Mouse (Mus musculus): Measurements from ENCODE around the gene Sh3bp2. TPM values are rescaled to one million over a fixed set of nuclear protein-coding genes. Genes with fewer than 3 reads are reported as not detected.
"Not testable (repeated sequence)": the region's sequence is repeated elsewhere in the genome, so short reads cannot be mapped to it uniquely, and the experiment has no call there.

Gene Sh3bp2
- polyA plus RNA-seq, 1 experiment, result 8.6 TPM

- no peak for DNase-seq
- WGBS, result 91% methylated on average over 4 of the region's 4 CpGs
- TF ChIP-seq POLR2A (IDR thresholded peaks at IDR 0.05; ENCODE audit: low read depth, low read length) (no peak), CTCF (conservative IDR thresholded peaks at IDR 0.05; ENCODE audit: insufficient read depth, insufficient read length, low read depth, low read length) (no peak)
- Histone ChIP-seq H3K36me3 (ENCODE audit: control insufficient read depth, insufficient read depth, low read length) (no peaks in the 10 kb centered on the region), H3K27me3 (replicated peaks; ENCODE audit: control insufficient read depth, insufficient read depth, low read length) (no peaks in the 10 kb centered on the region), H3K27ac (ENCODE audit: insufficient read depth, low read depth, low read length) (no peak overlapping the region), H3K4me3 (ENCODE audit: insufficient read depth, low read depth, low read length) (no peak overlapping the region), H3K4me1 (ENCODE audit: control insufficient read depth, insufficient read depth, low read length) (no peaks in the 10 kb centered on the region; the same call in 1 of the 2 replicates)
Observed at GRCm38 (mm10) chr5:34564291-34564690, 38.7 kb downstream of the Sh3bp2 start.

DNA sequence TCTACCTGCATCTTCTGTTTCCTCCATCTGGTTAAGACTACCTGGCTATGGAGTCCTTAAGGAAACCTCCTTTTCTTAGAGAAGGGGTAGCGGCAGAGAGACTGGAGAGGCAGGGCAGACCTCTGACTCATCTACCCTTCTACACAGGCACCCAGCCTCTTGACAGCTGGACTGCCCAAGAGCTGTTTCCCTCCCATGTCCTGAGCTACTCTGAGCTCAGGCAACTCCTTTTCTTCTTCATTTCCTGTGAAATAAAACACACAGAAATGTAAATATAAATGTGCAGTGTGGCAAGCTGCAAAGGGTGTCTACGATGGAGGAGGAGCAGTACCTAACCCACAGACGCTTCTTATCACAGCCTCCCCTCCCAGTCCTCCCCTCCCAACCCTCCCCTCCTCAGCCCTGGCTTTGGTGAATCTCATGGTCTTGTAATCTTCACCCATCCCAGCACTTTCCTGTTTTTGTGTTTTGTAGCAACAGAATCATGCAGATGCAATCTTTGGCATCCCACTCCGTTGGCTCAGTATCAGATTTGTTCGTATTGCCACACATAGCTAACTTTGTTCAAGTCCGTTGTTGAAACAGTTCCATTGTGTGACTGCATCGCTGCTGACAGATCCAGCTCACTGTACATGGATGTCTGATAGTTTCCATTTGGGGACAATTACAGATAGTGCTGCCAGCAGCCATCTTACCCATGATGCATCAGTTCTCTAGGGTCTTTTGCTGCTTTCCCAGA is 40.1 kb downstream of the Sh3bp2 start:
- H3K36me3 ChIP-seq (ENCODE audit: control insufficient read depth, insufficient read depth, low read length), result no peaks in the 10 kb centered on the region
- 60% methylated on average over 7 of the region's 7 CpGs for WGBS
- TF ChIP-seq CTCF (conservative IDR thresholded peaks at IDR 0.05; ENCODE audit: insufficient read depth, insufficient read length, low read depth, low read length) (no peak), POLR2A (IDR thresholded peaks at IDR 0.05; ENCODE audit: low read depth, low read length) (no peak)
- no peak for DNase-seq
- H3K27me3 ChIP-seq (replicated peaks; ENCODE audit: control insufficient read depth, insufficient read depth, low read length), result no peaks in the 10 kb centered on the region
- H3K4me3 ChIP-seq (ENCODE audit: insufficient read depth, low read depth, low read length), result no peak overlapping the region
- H3K27ac ChIP-seq (ENCODE audit: insufficient read depth, low read depth, low read length), result no peak overlapping the region
- H3K4me1 ChIP-seq (ENCODE audit: control insufficient read depth, insufficient read depth, low read length), result no peaks in the 10 kb centered on the region; the same call in 1 of the 2 replicates

DNA sequence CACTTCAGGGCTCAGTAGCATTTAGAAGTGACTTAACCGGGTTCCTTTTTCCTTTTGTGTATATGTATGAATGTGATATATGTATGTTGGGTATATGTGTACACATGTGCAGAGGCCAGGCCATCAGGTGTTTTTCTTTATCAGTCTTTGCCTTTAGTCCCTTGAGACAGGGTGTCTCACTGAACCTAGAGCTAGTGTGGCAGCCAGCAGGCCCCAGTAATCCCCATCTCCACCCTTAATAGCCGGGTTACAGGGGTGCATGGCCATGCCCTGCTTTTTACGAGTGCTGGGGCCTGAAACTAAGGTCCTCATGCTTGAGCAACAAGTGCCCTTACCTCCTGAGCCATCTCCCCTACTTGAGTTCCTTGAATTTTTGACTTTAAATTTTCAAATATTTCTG is 45.9 kb downstream of the Sh3bp2 start:
- TF ChIP-seq POLR2A (IDR thresholded peaks at IDR 0.05; ENCODE audit: low read depth, low read length) (no peak), CTCF (conservative IDR thresholded peaks at IDR 0.05; ENCODE audit: insufficient read depth, insufficient read length, low read depth, low read length) (no peak)
- Histone ChIP-seq H3K4me3 (ENCODE audit: insufficient read depth, low read depth, low read length) (no peak overlapping the region), H3K27ac (ENCODE audit: insufficient read depth, low read depth, low read length) (no peak overlapping the region), H3K27me3 (replicated peaks; ENCODE audit: control insufficient read depth, insufficient read depth, low read length) (no peaks in the 10 kb centered on the region), H3K4me1 (ENCODE audit: control insufficient read depth, insufficient read depth, low read length) (peaks cover 14% of the 10 kb centered on the region), H3K36me3 (ENCODE audit: control insufficient read depth, insufficient read depth, low read length) (no peaks in the 10 kb centered on the region)
- WGBS, result 94% methylated on average over 3 of the region's 3 CpGs
- no peak for DNase-seq

DNA sequence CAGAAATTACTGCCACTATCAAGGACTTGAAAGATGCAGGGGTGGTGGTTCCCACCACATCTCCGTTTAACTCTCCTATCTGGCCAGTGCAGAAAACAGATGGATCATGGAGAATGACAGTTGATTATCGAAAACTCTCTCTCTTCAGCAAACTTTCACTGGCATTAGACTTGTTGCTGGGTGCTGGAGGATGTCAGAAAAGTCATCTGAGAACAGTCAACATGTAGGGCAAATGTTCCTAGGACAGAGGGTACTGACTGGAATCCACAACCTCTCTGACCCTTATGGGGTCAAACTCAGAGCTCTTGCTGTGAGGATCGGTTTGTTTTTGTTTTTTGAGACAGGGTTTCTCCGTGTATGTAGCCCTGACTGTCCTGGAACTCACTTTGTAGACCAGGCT is 46.9 kb downstream of the Sh3bp2 start:
- Histone ChIP-seq H3K4me1 (ENCODE audit: control insufficient read depth, insufficient read depth, low read length) (peaks cover 18% of the 10 kb centered on the region), H3K27ac (ENCODE audit: insufficient read depth, low read depth, low read length) (peak overlapping the region; percentile 79), H3K4me3 (ENCODE audit: insufficient read depth, low read depth, low read length) (peak overlapping the region; percentile 73; the same call in 1 of the 2 replicates)
- not testable (repeated sequence) for H3K36me3 ChIP-seq (ENCODE audit: control insufficient read depth, insufficient read depth, low read length); DNase-seq; H3K27me3 ChIP-seq (replicated peaks; ENCODE audit: control insufficient read depth, insufficient read depth, low read length)
- WGBS, result 42% methylated on average over 4 of the region's 4 CpGs

DNA sequence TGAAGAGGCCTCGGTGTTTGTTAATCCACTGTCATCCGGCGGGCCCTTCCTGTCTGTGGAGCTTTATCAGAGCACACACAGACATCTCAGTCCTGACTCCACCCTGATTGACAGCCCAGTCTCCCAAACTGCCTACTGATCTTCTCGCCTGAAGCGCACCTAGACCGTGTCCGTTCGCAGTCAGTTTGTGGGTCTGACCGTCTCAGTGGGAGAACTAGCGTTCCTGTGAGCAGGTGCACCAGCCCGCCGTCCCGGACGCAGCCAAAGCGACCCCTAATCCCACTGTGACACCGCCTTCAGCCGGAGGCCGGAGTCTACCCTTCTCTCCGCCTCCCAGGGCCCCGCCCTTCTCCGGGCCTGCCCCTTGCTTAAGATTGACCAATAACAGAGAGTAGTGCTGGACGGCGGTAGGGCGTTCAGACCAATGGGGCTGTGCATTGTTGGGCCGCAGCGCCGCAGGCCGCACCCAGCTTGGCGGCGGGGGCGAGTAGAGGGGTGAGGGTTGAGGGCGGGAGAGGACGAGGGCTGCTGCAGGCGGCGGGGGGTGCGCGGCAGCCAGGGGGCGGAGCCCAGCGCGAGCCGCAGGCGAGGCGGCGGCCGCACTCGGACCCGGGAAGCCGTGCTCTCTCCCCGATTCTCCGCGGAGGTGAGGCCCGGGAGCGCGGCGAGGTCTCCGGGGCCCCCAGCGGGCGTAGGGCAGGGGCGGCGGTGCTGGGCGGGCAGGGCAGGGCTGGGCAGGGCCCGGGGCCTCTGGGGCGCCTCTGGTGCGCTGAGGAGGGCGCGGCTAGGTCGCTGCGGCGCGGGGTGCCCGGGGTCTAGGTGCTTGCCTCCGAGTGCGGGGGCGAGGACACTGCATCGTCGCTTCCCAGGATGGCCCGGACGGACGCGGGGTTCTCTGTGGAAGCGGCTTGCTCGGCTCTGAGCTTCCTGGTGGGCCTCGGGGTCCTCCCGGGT is 47.9 kb downstream of the Sh3bp2 start, which contains the start of gene Add1:
Gene Add1, plus strand, starts transcription at position 397 of the 954 bp plus-strand sequence.
- H3K36me3 ChIP-seq (ENCODE audit: control insufficient read depth, insufficient read depth, low read length), result no peaks in the 10 kb centered on the region
- H3K4me3 ChIP-seq (ENCODE audit: insufficient read depth, low read depth, low read length), result peak within 1 kb of the TSS; percentile 96
- peaks cover 24% of the 10 kb centered on the region for H3K4me1 ChIP-seq (ENCODE audit: control insufficient read depth, insufficient read depth, low read length)
- H3K27ac ChIP-seq (ENCODE audit: insufficient read depth, low read depth, low read length), result peak within 1 kb of the TSS; percentile 94
- H3K27me3 ChIP-seq (replicated peaks; ENCODE audit: control insufficient read depth, insufficient read depth, low read length), result no peaks in the 10 kb centered on the region
- under 1% methylated on average over 84 of the region's 84 CpGs for WGBS
- TF ChIP-seq CTCF (conservative IDR thresholded peaks at IDR 0.05; ENCODE audit: insufficient read depth, insufficient read length, low read depth, low read length), result no peak
- TF ChIP-seq POLR2A (IDR thresholded peaks at IDR 0.05; ENCODE audit: low read depth, low read length), result peak; percentile 96
- DNase-seq, result peak; percentile 98

DNA sequence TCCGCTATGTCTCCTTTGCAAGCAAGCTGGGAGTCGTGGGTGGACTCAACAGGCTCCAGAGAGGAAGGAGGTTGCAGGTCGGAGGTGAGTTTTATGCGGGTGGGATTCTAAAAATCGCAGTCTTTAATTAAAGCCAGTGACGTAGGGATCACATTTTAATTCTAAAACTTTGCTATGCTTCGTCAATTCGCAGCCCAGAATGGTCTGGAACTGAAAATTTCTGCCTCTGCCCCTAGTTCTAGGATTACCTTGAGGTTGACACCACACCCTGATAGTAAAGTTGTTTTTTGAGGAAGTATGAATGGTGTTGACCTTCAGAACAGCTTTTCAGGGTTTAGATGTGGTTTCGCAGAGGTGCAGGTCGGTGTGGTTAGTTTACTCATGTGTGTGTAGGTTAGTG is 49.1 kb downstream of the Sh3bp2 start:
- Histone ChIP-seq H3K27ac (ENCODE audit: insufficient read depth, low read depth, low read length) (peak overlapping the region; percentile 82), H3K36me3 (ENCODE audit: control insufficient read depth, insufficient read depth, low read length) (no peaks in the 10 kb centered on the region), H3K27me3 (replicated peaks; ENCODE audit: control insufficient read depth, insufficient read depth, low read length) (no peaks in the 10 kb centered on the region), H3K4me1 (ENCODE audit: control insufficient read depth, insufficient read depth, low read length) (peaks cover 28% of the 10 kb centered on the region), H3K4me3 (ENCODE audit: insufficient read depth, low read depth, low read length) (peak overlapping the region; percentile 96)
- TF ChIP-seq POLR2A (IDR thresholded peaks at IDR 0.05; ENCODE audit: low read depth, low read length), result no peak
- TF ChIP-seq CTCF (conservative IDR thresholded peaks at IDR 0.05; ENCODE audit: insufficient read depth, insufficient read length, low read depth, low read length), result no peak
- 7% methylated on average over 10 of the region's 10 CpGs for WGBS
- peak; percentile 29 for DNase-seq

- WGBS, result 48% methylated on average over 1 of the region's 1 CpGs
- TF ChIP-seq POLR2A (IDR thresholded peaks at IDR 0.05; ENCODE audit: low read depth, low read length) (no peak), CTCF (conservative IDR thresholded peaks at IDR 0.05; ENCODE audit: insufficient read depth, insufficient read length, low read depth, low read length) (no peak)
- Histone ChIP-seq H3K4me3 (ENCODE audit: insufficient read depth, low read depth, low read length) (no peak overlapping the region), H3K27ac (ENCODE audit: insufficient read depth, low read depth, low read length) (peak overlapping the region; percentile 90), H3K36me3 (ENCODE audit: control insufficient read depth, insufficient read depth, low read length) (no peaks in the 10 kb centered on the region), H3K27me3 (replicated peaks; ENCODE audit: control insufficient read depth, insufficient read depth, low read length) (no peaks in the 10 kb centered on the region), H3K4me1 (ENCODE audit: control insufficient read depth, insufficient read depth, low read length) (peaks cover 28% of the 10 kb centered on the region)
- peak; percentile 52 for DNase-seq
Observed at GRCm38 (mm10) chr5:34576286-34576685, 50.6 kb downstream of the Sh3bp2 start.
